Mouse (Mus musculus) heart, adult 2 months (tissue): Measurements from ENCODE around the gene Mael. TPM values are rescaled to one million over a fixed set of nuclear protein-coding genes. Genes with fewer than 3 reads are reported as not detected.

Experiments
- DNase-seq, 2 experiments: peaks; one replicate each; pipeline ENCODE4 v3.0.0; 2021
- H3K27ac ChIP-seq: fragments of 200-600 bp; 2 replicates; pipeline ENCODE4 v1.8.1; 2022
- H3K27me3 ChIP-seq: fragments of 200-500 bp; 2 replicates; pipeline ENCODE4 v1.6.1; 2012; ENCODE audit warnings: mild to moderate bottlenecking, low read length, inconsistent platforms, mixed read lengths; ENCODE audit not compliant: control insufficient read depth, insufficient read depth
- H3K36me3 ChIP-seq: fragments of 200-500 bp; 2 replicates; pipeline ENCODE4 v1.6.1; 2012; ENCODE audit warnings: low read length, inconsistent platforms; ENCODE audit not compliant: control insufficient read depth, insufficient read depth
- H3K4me1 ChIP-seq: fragments of 200-500 bp; 2 replicates; pipeline ENCODE4 v1.6.1; 2011; ENCODE audit warnings: low read length; ENCODE audit not compliant: control insufficient read depth, insufficient read depth
- H3K4me3 ChIP-seq: fragments of 200-600 bp; 2 replicates; pipeline ENCODE4 v1.8.1; 2022
- H3K79me2 ChIP-seq: fragments of 200-500 bp; replicated peaks from 2 replicates; pipeline ENCODE4 v1.6.1; 2012; ENCODE audit warnings: mild to moderate bottlenecking, inconsistent platforms, low read length, moderate library complexity, mixed read lengths; ENCODE audit not compliant: control insufficient read depth, insufficient read depth
- H3K9ac ChIP-seq: fragments of 200-500 bp; 2 replicates; pipeline ENCODE4 v1.6.1; 2012; ENCODE audit warnings: low read depth, mild to moderate bottlenecking, control low read depth, inconsistent platforms, low read length, mixed read lengths
- CTCF ChIP-seq: fragments of 200-600 bp; IDR thresholded peaks from 2 replicates; pipeline ENCODE4 v1.8.1; 2022; ENCODE audit warnings: antibody characterized with exemption, mild to moderate bottlenecking, moderate library complexity
- EP300 ChIP-seq: fragments of 200-500 bp; IDR thresholded peaks from 2 replicates; pipeline ENCODE4 v1.6.1; 2011; ENCODE audit warnings: low read depth, low read length, control low read depth; ENCODE audit not compliant: insufficient read depth
- POLR2A ChIP-seq: fragments of 200-500 bp; IDR thresholded peaks from 2 replicates; pipeline ENCODE4 v1.6.1; 2011; ENCODE audit warnings: mild to moderate bottlenecking, low read depth, low read length, control low read depth; ENCODE audit not compliant: insufficient read depth
- WGBS: fragments of 180-500 bp; shearing (Covaris S2); methylation state at CpG from one replicate; pipeline ENCODE4 v1.1.7; 2018; 5-methylcytosine and 5-hydroxymethylcytosine counted together
- intact Hi-C: fragments of 180-260 bp; cut with DNase I; formaldehyde crosslinking; loops from one replicate; pipeline ENCODE4 v1.15.1; 2025
- polyA plus RNA-seq: library from polyadenylated mRNA; depleted of rRNA; stranded (reverse); fragments of >200 nt; gene quantifications from 2 replicates; pipeline ENCODE4 v1.2.3, GENCODE M21; 2012
- total RNA-seq, 2 experiments: library from RNA; stranded (reverse); gene quantifications; 2 replicates each; pipeline ENCODE4 v1.2.3; 2021

Mael gene
- total and polyA plus RNA-seq, 3 experiments, result 0.18 TPM; not detected in 2

- H3K27ac ChIP-seq, result no peak overlapping the region
- H3K27me3 ChIP-seq, result no peaks in the 10 kb centered on the region
- WGBS, result 94% methylated on average over 7 of the region's 7 CpGs
- no peaks in the 10 kb centered on the region for H3K4me1 ChIP-seq
- H3K36me3 ChIP-seq, result no peaks in the 10 kb centered on the region
- H3K79me2 ChIP-seq, result no peaks in the 10 kb centered on the region
- no peak overlapping the region for H3K4me3 ChIP-seq
- no peak overlapping the region for H3K9ac ChIP-seq
- intact Hi-C loops, result no loop called here
- no peak for TF ChIP-seq CTCF
- no peak for TF ChIP-seq POLR2A
- no peak for TF ChIP-seq EP300
- DNase-seq, result no peak
These were observed 27.6 kb upstream of the Mael start for GRCm38 (mm10) chr1:166266001-166266705.

GRCm38 (mm10) chr1:166259526-166259925 lies 21.0 kb upstream of the Mael start:
- DNase-seq, result no peak
- H3K79me2 ChIP-seq, result no peaks in the 10 kb centered on the region
- no peak overlapping the region for H3K9ac ChIP-seq
- peaks cover 6% of the 10 kb centered on the region; the same call in 1 of the 2 replicates for H3K27me3 ChIP-seq
- no peaks in the 10 kb centered on the region for H3K36me3 ChIP-seq
- H3K27ac ChIP-seq, result no peak overlapping the region
- H3K4me3 ChIP-seq, result no peak overlapping the region
- TF ChIP-seq POLR2A (no peak), CTCF (no peak), EP300 (no peak)
- WGBS, result 54% methylated on average over 6 of the region's 6 CpGs
- intact Hi-C loops, result loop anchor here (5.0 kb wide), 1 partner anchor 38 kb away; no protein-coding TSS in a partner anchor
- H3K4me1 ChIP-seq, result no peaks in the 10 kb centered on the region

- intact Hi-C loops, result loop anchor here (5.0 kb wide), 1 partner anchor 40 kb away; no protein-coding TSS in a partner anchor
- WGBS, result 73% methylated on average over 4 of the region's 4 CpGs
- Histone ChIP-seq H3K4me1 (no peaks in the 10 kb centered on the region; the same call in 1 of the 2 replicates), H3K27me3 (peaks cover 6% of the 10 kb centered on the region; the same call in 1 of the 2 replicates), H3K36me3 (no peaks in the 10 kb centered on the region), H3K9ac (no peak overlapping the region), H3K27ac (no peak overlapping the region), H3K79me2 (no peaks in the 10 kb centered on the region), H3K4me3 (no peak overlapping the region)
- TF ChIP-seq POLR2A (no peak), EP300 (no peak), CTCF (no peak)
- no peak for DNase-seq
These were observed 18.4 kb upstream of the Mael start for GRCm38 (mm10) chr1:166256898-166257297.

- no peak for TF ChIP-seq CTCF
- no peak for TF ChIP-seq EP300
- TF ChIP-seq POLR2A, result no peak
- Histone ChIP-seq H3K4me1 (no peaks in the 10 kb centered on the region; the same call in 1 of the 2 replicates), H3K9ac (no peak overlapping the region), H3K36me3 (no peaks in the 10 kb centered on the region), H3K27me3 (peaks cover 6% of the 10 kb centered on the region; the same call in 1 of the 2 replicates), H3K27ac (no peak overlapping the region), H3K79me2 (no peaks in the 10 kb centered on the region), H3K4me3 (no peak overlapping the region)
- 24% methylated on average over 6 of the region's 6 CpGs for WGBS
- no peak for DNase-seq
- intact Hi-C loops, result loop anchor here (5.0 kb wide), 1 partner anchor 41 kb away; no protein-coding TSS in a partner anchor
These were observed 17.8 kb upstream of the Mael start for GRCm38 (mm10) chr1:166256302-166256701.

GRCm38 (mm10) chr1:166255651-166256050 lies 17.1 kb upstream of the Mael start:
- no peaks in the 10 kb centered on the region for H3K36me3 ChIP-seq
- H3K4me3 ChIP-seq, result no peak overlapping the region
- peak in 1 of 2 experiments; percentile 21 for DNase-seq
- intact Hi-C loops, result loop anchor here (2.0 to 5.0 kb wide), 2 partner anchors 42 to 95 kb away; no protein-coding TSS in a partner anchor
- H3K9ac ChIP-seq, result no peak overlapping the region
- TF ChIP-seq EP300 (no peak), CTCF (no peak), POLR2A (no peak)
- WGBS, result 42% methylated on average over 2 of the region's 2 CpGs
- H3K27ac ChIP-seq, result no peak overlapping the region
- peaks cover 6% of the 10 kb centered on the region; the same call in 1 of the 2 replicates for H3K27me3 ChIP-seq
- no peaks in the 10 kb centered on the region; the same call in 1 of the 2 replicates for H3K4me1 ChIP-seq
- H3K79me2 ChIP-seq, result no peaks in the 10 kb centered on the region

- H3K36me3 ChIP-seq, result no peaks in the 10 kb centered on the region
- peaks cover 6% of the 10 kb centered on the region; the same call in 1 of the 2 replicates for H3K27me3 ChIP-seq
- no peak for TF ChIP-seq CTCF
- TF ChIP-seq POLR2A, result no peak
- H3K4me3 ChIP-seq, result no peak overlapping the region
- WGBS, result 53% methylated on average over 8 of the region's 8 CpGs
- H3K27ac ChIP-seq, result no peak overlapping the region
- intact Hi-C loops, result loop anchor here (2.0 to 5.0 kb wide), 2 partner anchors 42 to 94 kb away; no protein-coding TSS in a partner anchor
- no peak overlapping the region for H3K9ac ChIP-seq
- no peak for DNase-seq
- H3K4me1 ChIP-seq, result no peaks in the 10 kb centered on the region; the same call in 1 of the 2 replicates
- no peaks in the 10 kb centered on the region for H3K79me2 ChIP-seq
These were observed 16.5 kb upstream of the Mael start for GRCm38 (mm10) chr1:166255091-166255490.
